Mouse (Mus musculus): ENCODE measurements around the gene Ibtk. TPM values are rescaled to one million over a fixed set of nuclear protein-coding genes. Genes with fewer than 3 reads are reported as not detected.

The Ibtk gene
- total RNA-seq, 1 experiment, result 32.8 TPM

DNA sequence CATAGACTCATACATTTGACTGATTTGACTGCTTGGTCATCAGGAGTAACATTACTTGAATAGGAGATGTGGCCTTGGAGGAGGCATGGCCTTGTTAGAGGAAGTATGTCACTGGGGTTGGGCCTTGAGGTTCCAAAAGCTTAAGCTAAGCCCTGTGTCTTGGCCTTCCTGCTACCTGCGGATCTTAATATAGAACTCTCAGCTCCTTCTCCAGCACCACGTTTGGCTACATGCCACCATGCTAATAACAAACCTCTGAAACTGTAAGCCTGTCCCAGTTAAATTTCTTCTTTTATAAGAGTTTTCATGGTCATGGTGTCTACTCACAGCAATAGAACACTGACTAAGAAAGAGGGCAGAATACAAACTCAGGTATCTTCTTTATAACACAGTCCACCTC, 110.9 kb downstream of the Ibtk start:
- H3K9me3 ChIP-seq (ENCODE audit: control insufficient read depth, insufficient read depth, low read depth, low read length), result no peaks in the 10 kb centered on the region
- no peak overlapping the region for H3K9ac ChIP-seq (ENCODE audit: insufficient read depth, low read depth, low read length, poor library complexity, severe bottlenecking)
- H3K27ac ChIP-seq (ENCODE audit: insufficient read depth, low read depth, low read length, poor library complexity, severe bottlenecking), result no peak overlapping the region
- peaks cover 0 to 7% of the 10 kb centered on the region in 2 experiments; a peak in 2 of 4 replicates for H3K4me1 ChIP-seq (ENCODE audit: control insufficient read depth in 2 of 2, insufficient read depth in 2 of 2, low read length in 2 of 2, poor library complexity in 1 of 2)
- no peak overlapping the region for H3K4me3 ChIP-seq (ENCODE audit: insufficient read depth in 1 of 2, low read depth in 1 of 2, low read length in 2 of 2, poor library complexity in 1 of 2, severe bottlenecking in 1 of 2)
- in situ Hi-C loops (cut with MboI; ENCODE audit: low sequenced_read_pairs in 2 of 2, unreplicated experiment in 2 of 2), result no loop called here
- TF ChIP-seq CHD2 (IDR thresholded peaks at IDR 0.05; ENCODE audit: low read depth, low read length) (no peak), MAFK (IDR thresholded peaks at IDR 0.05; ENCODE audit: insufficient read depth, low read depth, low read length) (no peak), HCFC1 (IDR thresholded peaks at IDR 0.05; ENCODE audit: borderline replicate concordance, insufficient read depth, low read length) (no peak)
- no peak for DNase-seq (ENCODE audit: low read depth, low spot score)
- no peaks in the 10 kb centered on the region for H3K36me3 ChIP-seq (ENCODE audit: control insufficient read depth, insufficient read depth, low read length, poor library complexity, severe bottlenecking)

Other genes with a start within 250 kb of the Ibtk start
- gene Tpbg, start 93.0 kb upstream of the Ibtk start, total RNA-seq (2012; rRNA removed), result 15.4 and 24.7 TPM in 2 replicates